8 mouse cellular contexts compared by ENCODE assay signal in genomic region chr1:138136373-138136779, GRCm38 (mm10). TPM values are rescaled to one million over a fixed set of nuclear protein-coding genes. Genes with fewer than 3 reads are reported as not detected.
A peak's percentile ranks its signal among the peaks of the same experiment; 100 is the strongest.
DNase-seq lines count a peak whose midpoint lies in the region; ATAC-seq and TF ChIP-seq lines count a peak whose summit lies in the region.

No protein-coding gene starts in this region.

- H3K79me2 ChIP-seq in myocyte (ENCODE audit: control insufficient read depth, insufficient read depth) = no peaks in the 10 kb centered on the region

- no peaks in the 10 kb centered on the region for H3K27me3 ChIP-seq in forebrain, embryonic 11.5 days (ENCODE audit: control insufficient read depth, insufficient read depth, low read length)
- H3K27me3 ChIP-seq in liver, embryonic 14.5 days (ENCODE audit: control insufficient read depth, insufficient read depth, low read length) = no peaks in the 10 kb centered on the region
- no peaks in the 10 kb centered on the region for H3K27me3 ChIP-seq in myocyte (ENCODE audit: control insufficient read depth, insufficient read depth, insufficient read length)
- no peaks in the 10 kb centered on the region for H3K27me3 ChIP-seq in splenic B cell, adult 2 months (ENCODE audit: control insufficient read depth, insufficient read depth, low read length, poor library complexity, severe bottlenecking)

- H3ac ChIP-seq in myocyte (ENCODE audit: control insufficient read depth, insufficient read length) = no peak overlapping the region

- no peak for TF ChIP-seq POLR2A in myocyte (IDR thresholded peaks at IDR 0.05; ENCODE audit: insufficient read length, low read depth)

- WGBS in forebrain, embryonic 11.5 days = 33% methylated on average over 17 of the region's 17 CpGs
- 9% methylated on average over 17 of the region's 17 CpGs for WGBS in liver, embryonic 14.5 days (ENCODE audit: insufficient replicate concordance)

- intact Hi-C loops in heart, postnatal 14 days (cut with DNase I) = no loop called here

- H3K27ac ChIP-seq in forebrain, embryonic 11.5 days (ENCODE audit: low read depth, low read length) = no peak overlapping the region
- no peak overlapping the region for H3K27ac ChIP-seq in liver, embryonic 14.5 days

- no peaks in the 10 kb centered on the region for H3K9me3 ChIP-seq in forebrain, embryonic 11.5 days (ENCODE audit: control insufficient read depth, low read length)
- H3K9me3 ChIP-seq in liver, embryonic 14.5 days (ENCODE audit: control insufficient read depth, low read length) = no peaks in the 10 kb centered on the region

- H3K9ac ChIP-seq in forebrain, embryonic 11.5 days (ENCODE audit: low read length) = 0 out of 2 replicates have a peak overlapping the region, but pooled peaks have one; percentile 14
- H3K9ac ChIP-seq in liver, embryonic 14.5 days (replicated peaks) = no peak overlapping the region; the same call in 1 of the 2 replicates

- TF ChIP-seq CTCF in liver, embryonic 14.5 days (IDR thresholded peaks at IDR 0.05; ENCODE audit: low read depth) = no peak

- ATAC-seq in forebrain, embryonic 11.5 days (replicated peaks; ENCODE audit: low FRiP score) = peak; percentile 84
- ATAC-seq in liver, embryonic 14.5 days (ENCODE audit: insufficient read depth) = peak; percentile 71

- peak overlapping the region; percentile 9; the same call in 1 of the 2 replicates for H3K4me3 ChIP-seq in forebrain, embryonic 11.5 days (ENCODE audit: low read depth, low read length)
- H3K4me3 ChIP-seq in liver, embryonic 14.5 days (ENCODE audit: insufficient read depth in 1 of 2, low read depth in 2 of 2, low read length in 2 of 2) = peak overlapping the region in 1 of 2 experiments; percentile 14; a peak in 2 of 4 replicates
- H3K4me3 ChIP-seq in myocyte = no peak overlapping the region

- no peaks in the 10 kb centered on the region for H3K4me1 ChIP-seq in forebrain, embryonic 11.5 days (replicated peaks; ENCODE audit: control insufficient read depth, insufficient read depth, low read length)
- no peaks in the 10 kb centered on the region; a peak in 1 of 4 replicates for H3K4me1 ChIP-seq in liver, embryonic 14.5 days (replicated peaks; ENCODE audit: control insufficient read depth in 2 of 2, insufficient read depth in 2 of 2, low read length in 1 of 2)

- H3K4me2 ChIP-seq in forebrain, embryonic 11.5 days (ENCODE audit: low read depth, low read length, severe bottlenecking) = peak overlapping the region; percentile 26; the same call in 1 of the 2 replicates
- H3K4me2 ChIP-seq in liver, embryonic 14.5 days (ENCODE audit: low read depth) = peak overlapping the region; percentile 53
- H3K4me2 ChIP-seq in myocyte (ENCODE audit: low read depth) = peak overlapping the region; percentile 19

- peak; percentile 5 for DNase-seq in urinary bladder, postnatal 14 days (ENCODE audit: low spot score)
- no peak for DNase-seq in urinary bladder, postnatal 4 days (ENCODE audit: low spot score in 2 of 2)
- peak; percentile 55 for DNase-seq in forebrain, embryonic 11.5 days (ENCODE audit: low spot score)
- peak; percentile 22 to 27 for DNase-seq in heart, postnatal 14 days
- peak; percentile 81 for DNase-seq in layer of hippocampus, adult 11-12 months (ENCODE audit: low spot score)
- peak; percentile 43 to 57 (median 54) for DNase-seq in liver, embryonic 14.5 days (ENCODE audit: low read depth in 3 of 3, low spot score in 3 of 3)
- DNase-seq in splenic B cell, adult 2 months (ENCODE audit: low read depth, low spot score) = peak; percentile 95

- TF ChIP-seq EP300 in liver, embryonic 14.5 days (IDR thresholded peaks at IDR 0.05; ENCODE audit: low read depth) = no peak

- no peaks in the 10 kb centered on the region for H3K36me3 ChIP-seq in forebrain, embryonic 11.5 days (ENCODE audit: control insufficient read depth, insufficient read depth, low read length)
- no peaks in the 10 kb centered on the region for H3K36me3 ChIP-seq in liver, embryonic 14.5 days (replicated peaks; ENCODE audit: control insufficient read depth, insufficient read depth, low read depth)
- no peaks in the 10 kb centered on the region for H3K36me3 ChIP-seq in myocyte (ENCODE audit: control insufficient read depth, insufficient read depth)
- peaks cover 1% of the 10 kb centered on the region; the same call in 1 of the 2 replicates for H3K36me3 ChIP-seq in splenic B cell, adult 2 months (ENCODE audit: control insufficient read depth, insufficient read depth, low read length, poor library complexity, severe bottlenecking)

TF ChIP-seq in myocyte, 11 proteins besides CTCF, POLR2A, EP300 and RAD21:
- TF ChIP-seq CEBPB (IDR thresholded peaks at IDR 0.05; ENCODE audit: insufficient read depth, poor library complexity, severe bottlenecking) = no peak
- no peak for TF ChIP-seq MYOG (IDR thresholded peaks at IDR 0.05; ENCODE audit: control insufficient read depth in 1 of 3, insufficient read depth in 1 of 3, insufficient read length in 2 of 3, low read depth in 2 of 3)
- TF ChIP-seq E2F4 (IDR thresholded peaks at IDR 0.05; ENCODE audit: insufficient read depth) = no peak
- no peak for TF ChIP-seq MAX (IDR thresholded peaks at IDR 0.05; ENCODE audit: low read depth)
- no peak for TF ChIP-seq POLR2AphosphoS2 (IDR thresholded peaks at IDR 0.05; ENCODE audit: insufficient read length, low read depth)
- TF ChIP-seq USF1 (IDR thresholded peaks at IDR 0.05; ENCODE audit: low read depth) = no peak
- TF ChIP-seq TCF12 (IDR thresholded peaks at IDR 0.05; ENCODE audit: insufficient read depth, poor library complexity, severe bottlenecking) = no peak
- no peak for TF ChIP-seq REST (IDR thresholded peaks at IDR 0.05; ENCODE audit: insufficient read depth, insufficient read length)
- TF ChIP-seq MYOD1 (IDR thresholded peaks at IDR 0.05; ENCODE audit: control insufficient read depth in 1 of 3, insufficient read length in 2 of 3, low read depth in 2 of 3) = no peak
- no peak for TF ChIP-seq TCF3 (IDR thresholded peaks at IDR 0.05; ENCODE audit: insufficient read length, low read depth)
- TF ChIP-seq SRF (IDR thresholded peaks at IDR 0.05; ENCODE audit: control insufficient read depth, insufficient read length, low read depth) = no peak

RNA-seq across cellular contexts. Expression of gene Ptprc, which starts 39.1 kb away (rescaled TPM):
- polyA plus RNA-seq in forebrain, embryonic 11.5 days (2014; fragmentation: Nextera tagmentation; extraction: Ambion mirVana) = 1.6 and 2.0 TPM in 2 replicates
- total RNA-seq in heart, postnatal 14 days (2021) = 10 to 100 TPM in 1 of 2 experiments, 1 to 10 TPM in 1; 4.9 to 19.1 TPM
- polyA plus RNA-seq in liver, embryonic 14.5 days (2012; rRNA removed) = 3.1 and 4.1 TPM in 2 replicates
- 5.5 and 5.8 TPM in 2 replicates for polyA plus RNA-seq in liver, embryonic 14.5 days (2014; fragmentation: Nextera tagmentation; extraction: Ambion mirVana)
- polyA plus RNA-seq in myocyte (2012; fragmentation: generic; extraction: Trizol) = not detected

Comparison
In these comparisons a context has a peak if more than half of its experiments do, and no peak if none do; other contexts are left out.
1. DNase-seq: peak in urinary bladder, postnatal 14 days (single experiment), forebrain, embryonic 11.5 days (single experiment), heart, postnatal 14 days (2 of 2), layer of hippocampus, adult 11-12 months (single experiment), liver, embryonic 14.5 days (3 of 3) and splenic B cell, adult 2 months (single experiment); none in urinary bladder, postnatal 4 days (0 of 2).
2. Peak in every context shown above with its lines, with median percentiles within 50 percentile points of each other: H3K4me2 ChIP-seq.